Mouse (Mus musculus) neural tube, embryonic 11.5 days (tissue): ENCODE measurements around the gene Nkx1-1. TPM values are rescaled to one million over a fixed set of nuclear protein-coding genes. Genes with fewer than 3 reads are reported as not detected.

Experiments used
- ATAC-seq: fragments of 200-750 bp; cut with Nextera tagmentation; 2 replicates; pipeline ENCODE4 v1.8.0; 2017; ENCODE audit warnings: moderate number of reproducible peaks, mild to moderate bottlenecking, moderate TSS enrichment, moderate library complexity; ENCODE audit not compliant: insufficient read depth, low FRiP score, low TSS enrichment
- DNase-seq: peaks from one replicate; pipeline ENCODE4 v3.0.0-alpha.2; 2015; ENCODE audit warnings: low spot score
- H3K27ac ChIP-seq: fragments of 300-500 bp; sonication (generic); 2 replicates; pipeline ENCODE4 v1.5.1; 2014; ENCODE audit warnings: low read depth, mild to moderate bottlenecking, low read length
- H3K27me3 ChIP-seq: fragments of 300-500 bp; sonication (generic); 2 replicates; pipeline ENCODE4 v1.6.1; 2014; ENCODE audit warnings: mild to moderate bottlenecking, low read length, mixed read lengths; ENCODE audit not compliant: control insufficient read depth, insufficient read depth
- H3K36me3 ChIP-seq: fragments of 300-500 bp; sonication (generic); 2 replicates; pipeline ENCODE4 v1.6.1; 2014; ENCODE audit warnings: mild to moderate bottlenecking, low read length, moderate library complexity, mixed read lengths; ENCODE audit not compliant: control insufficient read depth, insufficient read depth
- H3K4me1 ChIP-seq: fragments of 300-500 bp; sonication (generic); 2 replicates; pipeline ENCODE4 v1.6.1; 2014; ENCODE audit warnings: low read length, mixed read lengths; ENCODE audit not compliant: control insufficient read depth, insufficient read depth
- H3K4me2 ChIP-seq: fragments of 300-500 bp; sonication (generic); 2 replicates; pipeline ENCODE4 v1.6.1; 2014; ENCODE audit warnings: low read depth, mild to moderate bottlenecking, moderate library complexity
- H3K4me3 ChIP-seq: fragments of 300-500 bp; sonication (generic); 2 replicates; pipeline ENCODE4 v1.5.1; 2014; ENCODE audit warnings: low read depth, low read length
- H3K9ac ChIP-seq: fragments of 300-500 bp; sonication (generic); 2 replicates; pipeline ENCODE4 v1.6.1; 2014; ENCODE audit warnings: mild to moderate bottlenecking, low read length
- H3K9me3 ChIP-seq: fragments of 300-500 bp; sonication (generic); 2 replicates; pipeline ENCODE4 v1.6.1; 2016; ENCODE audit warnings: low read length; ENCODE audit not compliant: control insufficient read depth
- WGBS: fragments of 180-500 bp; shearing (Covaris S2); extraction: QIAGEN DNeasy Blood & Tissue Kit; methylation state at CpG from one replicate; pipeline ENCODE4 v1.1.7; 2014; 5-methylcytosine and 5-hydroxymethylcytosine counted together
- polyA plus RNA-seq: library from polyadenylated mRNA; unstranded; fragments of >200 nt; fragmentation: Nextera tagmentation; extraction: Ambion mirVana; gene quantifications from 2 replicates; pipeline ENCODE4 v1.2.1, GENCODE M21; 2014

Nkx1-1 gene
- polyA plus RNA-seq, 1 experiment from 2014 or later = 1.2 TPM

DNA sequence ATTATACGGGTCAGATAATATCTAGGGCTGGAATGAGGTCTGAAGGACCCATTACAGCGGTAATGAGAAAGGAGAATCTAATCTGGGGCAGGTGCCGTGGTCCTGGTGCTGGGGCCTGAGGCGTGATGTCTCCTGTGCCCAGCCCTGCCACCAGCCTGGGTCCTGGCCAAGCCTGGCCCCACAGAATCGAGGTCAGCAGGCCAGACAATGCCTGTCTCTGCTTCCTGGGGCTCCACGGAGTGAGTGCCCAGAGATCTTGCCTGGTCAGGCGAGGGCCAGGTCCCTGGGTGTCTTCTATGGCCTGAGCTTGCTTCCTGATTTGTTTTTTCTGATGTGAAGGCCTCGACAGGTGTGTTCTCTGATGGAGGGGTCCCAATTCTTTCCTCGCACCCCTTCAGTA lies 10.0 kb upstream of the Nkx1-1 start:
- H3K27me3 ChIP-seq = peaks cover 35% of the 10 kb centered on the region
- no peaks in the 10 kb centered on the region for H3K36me3 ChIP-seq
- no peak overlapping the region for H3K27ac ChIP-seq
- H3K4me2 ChIP-seq = no peak overlapping the region
- no peak overlapping the region for H3K9ac ChIP-seq
- H3K4me1 ChIP-seq = peaks cover 3% of the 10 kb centered on the region; the same call in 1 of the 2 replicates
- DNase-seq (no peak), ATAC-seq (no peak)
- H3K9me3 ChIP-seq = no peaks in the 10 kb centered on the region
- no peak overlapping the region for H3K4me3 ChIP-seq
- WGBS = 59% methylated on average over 9 of the region's 9 CpGs

DNA sequence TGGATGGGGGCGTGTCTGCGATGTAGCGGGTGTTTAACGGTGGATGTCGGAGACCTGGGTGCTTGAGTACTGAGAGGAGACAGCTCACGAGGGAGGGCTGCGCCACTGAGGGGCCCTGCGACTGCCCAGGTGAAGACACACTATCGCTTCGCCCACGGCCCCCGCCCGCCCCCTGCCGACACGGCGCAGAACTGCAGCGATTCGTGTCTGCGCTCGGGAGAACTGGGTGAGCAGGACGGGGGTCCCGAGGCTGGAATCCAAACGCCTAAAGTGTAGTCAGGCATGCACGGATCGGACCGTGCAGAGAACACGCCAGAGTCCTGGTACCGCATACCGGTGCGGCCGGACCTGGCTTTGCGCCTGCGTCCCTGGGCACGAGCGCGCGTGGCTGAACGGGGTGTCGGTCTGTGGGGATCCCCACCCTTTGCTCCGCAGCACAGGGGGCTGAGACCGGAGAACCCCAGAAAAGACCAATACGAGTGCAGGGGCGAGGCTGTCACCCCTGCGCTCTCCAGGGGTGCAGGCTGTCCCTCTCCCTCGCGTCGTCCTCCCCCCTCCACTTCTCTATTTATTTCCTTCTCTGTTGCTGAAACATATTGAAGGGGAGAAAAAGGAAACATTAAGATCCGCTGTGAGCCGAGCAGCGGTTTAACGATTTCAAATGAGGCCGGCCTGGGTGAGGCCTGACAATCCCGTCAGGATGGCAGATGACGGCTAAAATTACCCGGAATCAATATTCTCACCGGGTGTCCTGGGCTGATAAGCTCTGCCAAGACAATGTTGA lies 9.3 kb upstream of the Nkx1-1 start:
- Histone ChIP-seq H3K27me3 (peaks cover 40% of the 10 kb centered on the region), H3K9ac (peak overlapping the region; percentile 23; the same call in 1 of the 2 replicates), H3K27ac (no peak overlapping the region), H3K9me3 (no peaks in the 10 kb centered on the region), H3K4me2 (peak overlapping the region; percentile 54), H3K4me3 (peak overlapping the region; percentile 28), H3K36me3 (no peaks in the 10 kb centered on the region), H3K4me1 (peaks cover 3% of the 10 kb centered on the region; the same call in 1 of the 2 replicates)
- DNase-seq (peak; percentile 79), ATAC-seq (no peak; the same call in 1 of the 2 replicates)
- WGBS = 6% methylated on average over 53 of the region's 56 CpGs

GRCm38 (mm10) chr5:33438214-33438613 lies 4.4 kb upstream of the Nkx1-1 start:
- 2% methylated on average over 23 of the region's 23 CpGs for WGBS
- Histone ChIP-seq H3K9ac (no peak overlapping the region), H3K4me3 (no peak overlapping the region), H3K36me3 (no peaks in the 10 kb centered on the region), H3K27ac (no peak overlapping the region), H3K4me1 (peaks cover 12% of the 10 kb centered on the region), H3K9me3 (no peaks in the 10 kb centered on the region), H3K4me2 (no peak overlapping the region), H3K27me3 (peaks cover 68% of the 10 kb centered on the region)
- ATAC-seq (peak; percentile 45; the same call in 1 of the 2 replicates), DNase-seq (peak; percentile 88)

DNA sequence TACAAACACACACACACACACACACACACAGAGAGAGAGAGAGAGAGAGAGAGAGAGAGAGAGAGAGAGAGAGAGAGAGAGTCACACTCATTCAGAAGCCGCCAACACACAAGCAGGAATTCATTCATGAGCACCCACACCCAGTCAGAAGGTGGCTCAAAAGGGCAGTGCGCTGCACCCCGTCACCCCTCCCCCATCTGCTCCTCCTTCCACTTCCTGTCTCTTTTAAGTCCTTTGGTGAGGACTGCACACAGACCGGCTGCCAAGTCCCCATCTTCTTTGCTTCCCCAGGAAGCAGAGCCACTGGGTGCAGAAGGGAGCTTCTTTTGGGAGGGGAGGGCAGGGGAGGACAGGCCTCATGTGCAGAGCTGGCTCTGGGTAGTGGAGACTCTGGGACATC lies 2.2 kb upstream of the Nkx1-1 start:
- Histone ChIP-seq H3K4me3 (no peak overlapping the region), H3K36me3 (no peaks in the 10 kb centered on the region), H3K27me3 (peaks cover 83% of the 10 kb centered on the region), H3K9ac (no peak overlapping the region), H3K27ac (no peak overlapping the region), H3K9me3 (no peaks in the 10 kb centered on the region), H3K4me1 (peaks cover 11% of the 10 kb centered on the region), H3K4me2 (no peak overlapping the region)
- ATAC-seq = no peak
- no peak for DNase-seq
- 0% methylated on average over 4 of the region's 4 CpGs for WGBS

DNA sequence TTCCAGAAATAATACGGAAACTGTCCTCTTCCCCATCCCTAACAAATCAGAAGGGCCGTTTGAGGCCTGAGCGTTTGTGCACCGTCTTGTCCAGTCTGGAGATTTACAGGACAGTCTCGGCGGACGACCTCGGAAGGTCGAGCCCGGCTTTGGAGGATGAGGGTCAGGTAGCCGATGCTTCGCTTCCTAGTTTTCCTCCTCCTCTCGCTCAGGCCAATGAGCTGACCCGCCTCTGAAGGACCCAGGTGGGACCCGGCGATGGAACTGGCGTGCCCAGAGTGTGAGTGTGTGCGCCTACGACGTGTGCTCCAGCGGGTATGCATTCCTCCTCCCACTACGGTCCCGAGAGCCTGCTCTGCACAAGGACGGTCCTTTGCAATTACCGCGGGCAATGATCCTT lies 1.4 kb upstream of the Nkx1-1 start:
- no peak overlapping the region for H3K4me3 ChIP-seq
- peaks cover 91% of the 10 kb centered on the region for H3K27me3 ChIP-seq
- H3K36me3 ChIP-seq = no peaks in the 10 kb centered on the region
- DNase-seq (peak; percentile 15), ATAC-seq (no peak)
- WGBS = 1% methylated on average over 26 of the region's 26 CpGs
- peaks cover 17% of the 10 kb centered on the region for H3K4me1 ChIP-seq
- no peak overlapping the region for H3K9ac ChIP-seq
- no peak overlapping the region for H3K4me2 ChIP-seq
- no peaks in the 10 kb centered on the region for H3K9me3 ChIP-seq
- H3K27ac ChIP-seq = no peak overlapping the region

- H3K9me3 ChIP-seq = no peaks in the 10 kb centered on the region
- ATAC-seq = no peak
- peak overlapping the region; percentile 18 for H3K9ac ChIP-seq
- H3K36me3 ChIP-seq = no peaks in the 10 kb centered on the region
- peak overlapping the region; percentile 22 for H3K4me2 ChIP-seq
- under 1% methylated on average over 54 of the region's 60 CpGs for WGBS
- H3K27me3 ChIP-seq = peaks cover 98% of the 10 kb centered on the region
- 0 out of 2 replicates have a peak overlapping the region, but pooled peaks have one; percentile 6 for H3K27ac ChIP-seq
- peaks cover 17% of the 10 kb centered on the region for H3K4me1 ChIP-seq
- peak; percentile 41 for DNase-seq
- H3K4me3 ChIP-seq = peak overlapping the region; percentile 15
These were observed 485 bp upstream of the Nkx1-1 start for GRCm38 (mm10) chr5:33434141-33434780.

GRCm38 (mm10) chr5:33432057-33432935 lies 1.5 kb downstream of the Nkx1-1 start:
- under 1% methylated on average over 39 of the region's 39 CpGs for WGBS

GRCm38 (mm10) chr5:33431173-33432005 lies 2.4 kb downstream of the Nkx1-1 start:
- WGBS = under 1% methylated on average over 77 of the region's 77 CpGs
- Histone ChIP-seq H3K4me3 (peak overlapping the region; percentile 22), H3K27me3 (peaks cover 88% of the 10 kb centered on the region), H3K4me1 (peaks cover 17% of the 10 kb centered on the region), H3K9ac (no peak overlapping the region), H3K4me2 (peak overlapping the region; percentile 35), H3K36me3 (no peaks in the 10 kb centered on the region), H3K27ac (no peak overlapping the region), H3K9me3 (no peaks in the 10 kb centered on the region)
- peak; percentile 34 for DNase-seq
- ATAC-seq = no peak

More at GRCm38 (mm10) chr5:33432057-33432935, 1.5 kb downstream of the Nkx1-1 start:
- H3K4me2 ChIP-seq = no peak overlapping the region
- no peaks in the 10 kb centered on the region for H3K9me3 ChIP-seq
- no peak for ATAC-seq
- no peak overlapping the region for H3K27ac ChIP-seq
- peak overlapping the region; percentile 9; the same call in 1 of the 2 replicates for H3K4me3 ChIP-seq
- no peaks in the 10 kb centered on the region for H3K36me3 ChIP-seq
- peaks cover 97% of the 10 kb centered on the region for H3K27me3 ChIP-seq
- H3K4me1 ChIP-seq = peaks cover 17% of the 10 kb centered on the region
- DNase-seq = peak; percentile 43
- no peak overlapping the region for H3K9ac ChIP-seq
